Mouse (Mus musculus): ENCODE results near the gene Zmiz2. TPM values are rescaled to one million over a fixed set of nuclear protein-coding genes. Genes with fewer than 3 reads are reported as not detected.

The Zmiz2 gene
- total and polyA plus RNA-seq, 3 experiments: 10.6 to 238 (median 46.3) TPM

GRCm38 (mm10) chr11:6413264-6413663, 24.4 kb downstream of the Zmiz2 start:
- Histone ChIP-seq H3K9ac (ENCODE audit: insufficient read depth, low read depth) (no peak overlapping the region), H3K27me3 (replicated peaks) (no peaks in the 10 kb centered on the region), H3K4me3 (replicated peaks in 1 of 3; ENCODE audit: low read depth in 2 of 3, low read length in 2 of 3, poor library complexity in 1 of 3) (no peak overlapping the region), H3K4me2 (ENCODE audit: insufficient read depth, low read depth, poor library complexity, severe bottlenecking) (no peak overlapping the region), H3K27ac (ENCODE audit: insufficient read depth, low read depth) (no peak overlapping the region), H3K36me3 (replicated peaks in 1 of 2; ENCODE audit: control insufficient read depth in 1 of 2, insufficient read depth in 1 of 2, low read length in 1 of 2) (peaks cover 6 to 13% of the 10 kb centered on the region in 2 experiments), H3K4me1 (ENCODE audit: control insufficient read depth in 1 of 2, insufficient read depth in 2 of 2) (peaks cover 8 to 44% of the 10 kb centered on the region in 2 experiments), H3K9me3 (replicated peaks; ENCODE audit: low read length) (no peaks in the 10 kb centered on the region), H3K79me2 (replicated peaks; ENCODE audit: control insufficient read depth, extremely low read depth, insufficient read depth, poor library complexity, severe bottlenecking) (peaks cover 24% of the 10 kb centered on the region)
- dilution Hi-C loops (cut with MboI; ENCODE audit: extremely low pct_ligation_motif_present, extremely low pct_unique_long_range_greater_than_20kb, low sequenced_read_pairs) (no loop called here), in situ Hi-C loops (cut with MboI; ENCODE audit: low pct_ligation_motif_present, low pct_unique_long_range_greater_than_20kb, low sequenced_read_pairs) (no loop called here)
- DNase-seq (ENCODE audit: extremely low read depth): no peak
- TF ChIP-seq USF2 (conservative IDR thresholded peaks at IDR 0.05; ENCODE audit: low read depth, low read length) (no peak), ZKSCAN1 (IDR thresholded peaks at IDR 0.05; ENCODE audit: borderline replicate concordance, low read depth, low read length) (no peak), TBP (conservative IDR thresholded peaks at IDR 0.05; ENCODE audit: low read depth, low read length) (no peak), UBTF (IDR thresholded peaks at IDR 0.05; ENCODE audit: low read depth, low read length) (no peak), NRF1 (IDR thresholded peaks at IDR 0.05; ENCODE audit: low read depth, low read length) (no peak)

DNA sequence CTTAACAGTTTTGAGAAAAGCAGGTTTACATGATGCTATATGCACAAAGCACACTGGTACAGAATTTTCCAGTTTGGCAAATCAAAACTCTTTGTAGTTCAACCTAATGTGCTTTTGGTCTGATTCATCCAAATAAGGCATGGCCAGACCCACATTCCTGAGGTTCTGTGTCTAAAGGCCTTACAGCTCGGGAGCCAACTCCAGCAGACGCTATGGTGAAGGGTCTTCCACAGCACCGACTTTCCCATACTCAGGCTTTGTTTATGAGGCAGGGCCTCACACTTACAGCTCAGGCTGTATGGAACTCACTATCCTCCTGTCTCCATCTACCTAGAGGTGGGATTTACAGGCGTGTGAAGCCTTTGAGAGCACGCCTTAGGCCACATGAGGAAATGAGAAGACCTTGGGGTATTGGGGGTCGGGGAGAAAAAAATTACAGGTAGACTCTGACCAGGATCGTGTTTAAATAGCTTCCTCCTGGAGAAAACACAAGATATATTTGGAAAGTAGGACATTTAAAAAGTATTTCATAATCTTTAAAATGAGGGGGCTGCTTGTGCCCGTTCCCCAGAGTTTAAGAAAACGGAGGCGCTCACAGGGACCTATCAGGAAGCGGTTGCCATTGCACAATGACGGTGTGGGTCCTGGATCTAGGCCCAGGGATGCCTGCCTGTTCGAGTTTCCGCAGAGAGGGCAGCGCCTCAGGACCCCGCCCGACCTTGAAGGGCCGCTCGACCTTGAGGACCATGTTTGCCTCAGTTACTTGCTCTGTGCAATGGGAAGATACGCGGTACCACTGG, 26.1 kb downstream of the Zmiz2 start, which contains the start of gene Ppia:
Ppia (plus strand) TSS at position 693 of the 800 bp plus-strand sequence.
- Histone ChIP-seq H3K4me2 (ENCODE audit: insufficient read depth, low read depth, poor library complexity, severe bottlenecking) (peak within 1 kb of the TSS; percentile 75), H3K4me1 (ENCODE audit: control insufficient read depth in 1 of 2, insufficient read depth in 2 of 2) (peaks cover 8 to 57% of the 10 kb centered on the region in 2 experiments), H3K4me3 (replicated peaks in 1 of 3; ENCODE audit: low read depth in 2 of 3, low read length in 2 of 3, poor library complexity in 1 of 3) (peak within 1 kb of the TSS; percentile 93 to 94 (median 93)), H3K27me3 (replicated peaks) (no peaks in the 10 kb centered on the region), H3K79me2 (replicated peaks; ENCODE audit: control insufficient read depth, extremely low read depth, insufficient read depth, poor library complexity, severe bottlenecking) (peaks cover 34% of the 10 kb centered on the region), H3K9me3 (replicated peaks; ENCODE audit: low read length) (no peaks in the 10 kb centered on the region), H3K36me3 (replicated peaks in 1 of 2; ENCODE audit: control insufficient read depth in 1 of 2, insufficient read depth in 1 of 2, low read length in 1 of 2) (peaks cover 20 to 28% of the 10 kb centered on the region in 2 experiments), H3K27ac (ENCODE audit: insufficient read depth, low read depth) (peak within 1 kb of the TSS; percentile 91), H3K9ac (ENCODE audit: insufficient read depth, low read depth) (peak within 1 kb of the TSS; percentile 100)
- dilution Hi-C loops (cut with MboI; ENCODE audit: extremely low pct_ligation_motif_present, extremely low pct_unique_long_range_greater_than_20kb, low sequenced_read_pairs) (no loop called here), in situ Hi-C loops (cut with MboI; ENCODE audit: low pct_ligation_motif_present, low pct_unique_long_range_greater_than_20kb, low sequenced_read_pairs) (no loop called here)
- 0 out of 2 replicates have a peak, but pooled peaks have one; percentile 39 for TF ChIP-seq CHD1 (IDR thresholded peaks at IDR 0.05; ENCODE audit: low read depth, low read length)
- no peak for TF ChIP-seq MAX (IDR thresholded peaks at IDR 0.05; ENCODE audit: low read length)
- 0 out of 2 replicates have a peak, but pooled peaks have one; percentile 5 for TF ChIP-seq USF2 (conservative IDR thresholded peaks at IDR 0.05; ENCODE audit: low read depth, low read length)
- TF ChIP-seq UBTF (IDR thresholded peaks at IDR 0.05; ENCODE audit: low read depth, low read length): 0 out of 2 replicates have a peak, but pooled peaks have one; percentile 31
- DNase-seq (ENCODE audit: extremely low read depth): peak; percentile 81

DNA sequence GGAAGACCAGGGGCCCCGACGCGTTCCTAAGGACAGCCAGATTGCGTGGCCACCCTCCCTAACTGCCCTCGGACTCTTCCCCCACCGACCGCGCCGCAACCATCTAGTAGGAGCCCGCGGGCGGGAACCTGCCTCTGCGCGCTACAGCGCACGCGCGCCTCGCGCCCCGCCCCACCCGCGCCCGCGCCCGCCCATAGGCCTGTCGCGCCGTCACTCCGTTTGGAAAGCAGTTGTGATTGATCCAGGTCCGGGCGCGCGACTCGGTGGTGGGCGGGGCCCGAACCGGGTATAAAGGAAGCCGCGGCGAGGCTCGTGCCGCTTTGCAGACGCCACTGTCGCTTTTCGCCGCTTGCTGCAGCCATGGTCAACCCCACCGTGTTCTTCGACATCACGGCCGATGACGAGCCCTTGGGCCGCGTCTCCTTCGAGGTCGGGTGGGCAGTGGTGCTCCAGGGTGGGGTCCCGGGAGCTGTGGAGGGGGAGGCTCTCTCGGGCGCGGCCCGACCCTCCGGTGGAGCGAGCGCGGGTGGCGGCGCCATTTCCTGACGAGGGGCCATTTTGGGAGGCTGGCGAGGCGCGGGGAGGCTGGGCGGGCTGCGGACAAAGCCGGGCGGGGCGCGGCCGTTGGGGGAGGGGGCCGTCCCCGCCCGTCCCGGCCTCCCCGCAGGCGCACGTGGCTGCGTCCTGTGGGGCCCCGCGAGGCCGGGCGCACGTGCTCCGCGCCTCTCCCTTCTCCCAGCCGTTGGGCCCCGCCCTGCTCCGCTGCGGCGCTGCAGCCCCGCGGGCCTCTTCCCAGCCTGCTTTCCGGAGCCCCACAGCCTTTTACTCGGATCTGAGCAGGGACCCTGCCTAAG, 26.9 kb downstream of the Zmiz2 start:
- H3K36me3 ChIP-seq (replicated peaks in 1 of 2; ENCODE audit: control insufficient read depth in 1 of 2, insufficient read depth in 1 of 2, low read length in 1 of 2): peaks cover 24 to 36% of the 10 kb centered on the region in 2 experiments
- no peaks in the 10 kb centered on the region for H3K9me3 ChIP-seq (replicated peaks; ENCODE audit: low read length)
- H3K9ac ChIP-seq (ENCODE audit: insufficient read depth, low read depth): peak overlapping the region; percentile 100
- in situ Hi-C loops (cut with MboI; ENCODE audit: low pct_ligation_motif_present, low pct_unique_long_range_greater_than_20kb, low sequenced_read_pairs) (no loop called here), dilution Hi-C loops (cut with MboI; ENCODE audit: extremely low pct_ligation_motif_present, extremely low pct_unique_long_range_greater_than_20kb, low sequenced_read_pairs) (no loop called here)
- H3K79me2 ChIP-seq (replicated peaks; ENCODE audit: control insufficient read depth, extremely low read depth, insufficient read depth, poor library complexity, severe bottlenecking): peaks cover 34% of the 10 kb centered on the region
- peak overlapping the region; percentile 75; the same call in 1 of the 2 replicates for H3K4me2 ChIP-seq (ENCODE audit: insufficient read depth, low read depth, poor library complexity, severe bottlenecking)
- H3K4me1 ChIP-seq (ENCODE audit: control insufficient read depth in 1 of 2, insufficient read depth in 2 of 2): peaks cover 5 to 53% of the 10 kb centered on the region in 2 experiments; a peak in 3 of 4 replicates
- no peaks in the 10 kb centered on the region for H3K27me3 ChIP-seq (replicated peaks)
- peak; percentile 95 for DNase-seq (ENCODE audit: extremely low read depth)
- H3K27ac ChIP-seq (ENCODE audit: insufficient read depth, low read depth): peak overlapping the region; percentile 91
- H3K4me3 ChIP-seq (replicated peaks in 1 of 3; ENCODE audit: low read depth in 2 of 3, low read length in 2 of 3, poor library complexity in 1 of 3): peak overlapping the region; percentile 93 to 94 (median 93)
- TF ChIP-seq CTCF (conservative IDR thresholded peaks at IDR 0.05 in 1 of 2, IDR thresholded peaks at IDR 0.05 in 1 of 2; ENCODE audit: low read depth in 2 of 2, low read length in 2 of 2): no peak
- TF ChIP-seq USF1 (IDR thresholded peaks at IDR 0.05; ENCODE audit: low read depth, low read length): peak; percentile 43; the same call in 1 of the 2 replicates
- TF ChIP-seq PAX5 (IDR thresholded peaks at IDR 0.05; ENCODE audit: low read length): no peak
- TF ChIP-seq KAT2A (IDR thresholded peaks at IDR 0.05; ENCODE audit: insufficient replicate concordance, low read length): peak; percentile 65; the same call in 1 of the 2 replicates
- TF ChIP-seq HCFC1 (IDR thresholded peaks at IDR 0.05; ENCODE audit: low read depth, low read length): peak; percentile 60
- TF ChIP-seq NELFE (IDR thresholded peaks at IDR 0.05; ENCODE audit: low read depth, low read length): peak; percentile 100
- peak; percentile 98 for TF ChIP-seq POLR2A (IDR thresholded peaks at IDR 0.05; ENCODE audit: low read depth, low read length)
- TF ChIP-seq RAD21 (IDR thresholded peaks at IDR 0.05; ENCODE audit: low read depth, low read length): no peak
- no peak for TF ChIP-seq GABPA (IDR thresholded peaks at IDR 0.05; ENCODE audit: insufficient replicate concordance, low read depth, low read length)
- peak; percentile 86 for TF ChIP-seq CHD2 (IDR thresholded peaks at IDR 0.05; ENCODE audit: low read length)
- peak; percentile 74; the same call in 1 of the 2 replicates for TF ChIP-seq E2F4 (IDR thresholded peaks at IDR 0.05; ENCODE audit: insufficient replicate concordance, low read depth, low read length)
- no peak for TF ChIP-seq JUN (IDR thresholded peaks at IDR 0.05; ENCODE audit: insufficient read depth, low read depth, low read length)
- TF ChIP-seq ZNF384 (IDR thresholded peaks at IDR 0.05; ENCODE audit: low read depth, low read length): no peak
- TF ChIP-seq ELF1 (IDR thresholded peaks at IDR 0.05; ENCODE audit: low read depth, low read length): peak; percentile 25; the same call in 1 of the 2 replicates
